Mouse (Mus musculus) ES-E14 (cell line): ENCODE measurements at regions not wholly inside any gene's neighbourhood (a gene's known extent, or its start where the extent isn't known, plus 50 kb on each side); places are given as distances from the start of the nearest gene placed in this dataset.

Experiments
- MAFK ChIP-seq: IDR thresholded peaks from 2 replicates; pipeline ENCODE4 v1.6.1; 2014; ENCODE audit warnings: mild to moderate bottlenecking, low read depth, low read length, inconsistent platforms; ENCODE audit not compliant: insufficient read depth
- ZNF384 ChIP-seq: IDR thresholded peaks from 2 replicates; pipeline ENCODE4 v1.6.1; 2012; ENCODE audit warnings: low read depth, low read length, inconsistent platforms

GRCm38 (mm10) chr14:28777791-28778190, 240.2 kb upstream of the Lrtm1 start:
- TF ChIP-seq MAFK (no peak), ZNF384 (no peak)
